Mouse (Mus musculus): Measurements from ENCODE around the gene Pkdcc.

- TF ChIP-seq CTCF (IDR thresholded peaks at IDR 0.05; ENCODE audit: insufficient read depth, low read length) (no peak), POLR2A (IDR thresholded peaks at IDR 0.05; ENCODE audit: borderline replicate concordance, extremely low read depth, low read depth, low read length) (no peak)
Measured at GRCm38 (mm10) chr17:83187751-83188565, 27.1 kb upstream of the Pkdcc start.
